Mouse (Mus musculus) lung, embryonic 15.5 days (tissue): ENCODE data around the gene Lrrn2. TPM values are rescaled to one million over a fixed set of nuclear protein-coding genes. Genes with fewer than 3 reads are reported as not detected.
"Not testable (repeated sequence)": the region's sequence is repeated elsewhere in the genome, so short reads cannot be mapped to it uniquely, and the experiment has no call there.

Experiments used
- ATAC-seq: fragments of 200-750 bp; cut with Nextera tagmentation; 2 replicates; pipeline ENCODE4 v1.8.0; 2017; ENCODE audit warnings: moderate number of reproducible peaks, borderline replicate concordance; ENCODE audit not compliant: low FRiP score, low TSS enrichment; ENCODE audit errors: extremely low read depth
- H3K27ac ChIP-seq: fragments of 300-500 bp; sonication (generic); 2 replicates; pipeline ENCODE4 v1.5.1; 2015; ENCODE audit warnings: moderate library complexity, mild to moderate bottlenecking, inconsistent platforms
- H3K27me3 ChIP-seq: fragments of 300-500 bp; sonication (generic); 2 replicates; pipeline ENCODE4 v1.6.1; 2015; ENCODE audit warnings: inconsistent platforms
- H3K36me3 ChIP-seq: fragments of 300-500 bp; sonication (generic); 2 replicates; pipeline ENCODE4 v1.6.1; 2015; ENCODE audit warnings: inconsistent platforms
- H3K4me1 ChIP-seq: fragments of 300-500 bp; sonication (generic); 2 replicates; pipeline ENCODE4 v1.6.1; 2015; ENCODE audit warnings: inconsistent platforms
- H3K4me2 ChIP-seq: fragments of 300-500 bp; sonication (generic); 2 replicates; pipeline ENCODE4 v1.6.1; 2015; ENCODE audit warnings: inconsistent platforms, mild to moderate bottlenecking, moderate library complexity
- H3K4me3 ChIP-seq: fragments of 300-500 bp; sonication (generic); 2 replicates; pipeline ENCODE4 v1.5.1; 2015; ENCODE audit warnings: mild to moderate bottlenecking, inconsistent platforms
- H3K9ac ChIP-seq: fragments of 300-500 bp; sonication (generic); 2 replicates; pipeline ENCODE4 v1.6.1; 2015; ENCODE audit warnings: inconsistent platforms
- H3K9me3 ChIP-seq: fragments of 300-500 bp; sonication (generic); 2 replicates; pipeline ENCODE4 v1.6.1; 2016; ENCODE audit warnings: inconsistent platforms
- WGBS: fragments of 180-500 bp; shearing (Covaris S2); methylation state at CpG from one replicate; pipeline ENCODE4 v1.1.7; 2015; 5-methylcytosine and 5-hydroxymethylcytosine counted together
- microRNA-seq: library from miRNA; unstranded; fragments of <30 nt; microRNA quantifications from one replicate; pipeline ENCODE4, GENCODE M21; 2016
- polyA plus RNA-seq: library from polyadenylated mRNA; unstranded; fragments of >200 nt; fragmentation: Nextera tagmentation; extraction: Ambion mirVana; gene quantifications from 2 replicates; pipeline ENCODE4 v1.2.1, GENCODE M21; 2015

Gene Lrrn2
- polyA plus RNA-seq, 1 experiment from 2014 or later = 4.5 TPM

GRCm38 (mm10) chr1:132988556-132989459, 108.7 kb downstream of the Lrrn2 start:
- not testable (repeated sequence) for H3K4me1 ChIP-seq, ATAC-seq, H3K9ac ChIP-seq, H3K4me3 ChIP-seq, H3K27ac ChIP-seq, H3K4me2 ChIP-seq, H3K27me3 ChIP-seq, H3K9me3 ChIP-seq
- H3K36me3 ChIP-seq = peaks cover 73% of the 10 kb centered on the region
- 67% methylated on average over 12 of the region's 12 CpGs for WGBS

Small RNA genes within 50 kb of the gene (microRNA-seq; reads per million reads assigned to microRNA genes)
- not detected for gene Gm44300

Other genes with a start within 250 kb of the Lrrn2 start
- gene Nfasc, start 138.5 kb upstream of the Lrrn2 start, polyA plus RNA-seq = 0.57 and 0.65 TPM in 2 replicates
- gene Mdm4, start 150.3 kb downstream of the Lrrn2 start, polyA plus RNA-seq = 33.3 and 36.7 TPM in 2 replicates
- gene Pik3c2b, start 165.4 kb downstream of the Lrrn2 start, polyA plus RNA-seq = 6.0 and 6.1 TPM in 2 replicates